Mouse (Mus musculus) cerebellum, postnatal 14 days (tissue): ENCODE measurements at regions not wholly inside any gene's neighbourhood (a gene's known extent, or its start where the extent isn't known, plus 50 kb on each side); places are given as distances from the start of the nearest gene placed in this dataset.
A peak's percentile ranks its signal among the peaks of the same experiment; 100 is the strongest.
"Not testable (repeated sequence)": the region's sequence is repeated elsewhere in the genome, so short reads cannot be mapped to it uniquely, and the experiment has no call there.

Experiments used
- DNase-seq, 2 experiments: peaks; one replicate each; pipeline ENCODE4 v3.0.0; 2021; ENCODE audit warnings: mixed read lengths in 2 of 2

- no peak for DNase-seq
Measured at GRCm38 (mm10) chr1:4570730-4571129, 237.0 kb upstream of the Gm37988 start.

- peak; percentile 72 to 76 for DNase-seq
Measured at GRCm38 (mm10) chr1:4571299-4572202, 236.1 kb upstream of the Gm37988 start.

- DNase-seq: no peak
Measured at GRCm38 (mm10) chr1:4572311-4572710, 235.4 kb upstream of the Gm37988 start.

- no peak for DNase-seq
Measured at GRCm38 (mm10) chr1:4574101-4574500, 233.6 kb upstream of the Gm37988 start.

- DNase-seq: no peak
Measured at GRCm38 (mm10) chr1:4576957-4577356, 230.7 kb upstream of the Gm37988 start.

- no peak for DNase-seq
Measured at GRCm38 (mm10) chr1:4582534-4582933, 225.2 kb upstream of the Gm37988 start.

- no peak for DNase-seq
Measured at GRCm38 (mm10) chr1:4597856-4598255, 209.8 kb upstream of the Gm37988 start.

- no peak for DNase-seq
Measured at GRCm38 (mm10) chr1:4598425-4598824, 209.3 kb upstream of the Gm37988 start.

GRCm38 (mm10) chr1:4602386-4602785 is 205.3 kb upstream of the Gm37988 start:
- DNase-seq: no peak

- no peak for DNase-seq
Measured at GRCm38 (mm10) chr1:4608824-4609223, 198.9 kb upstream of the Gm37988 start.

GRCm38 (mm10) chr1:4613305-4613704 is 194.4 kb upstream of the Gm37988 start:
- no peak for DNase-seq

- no peak for DNase-seq
Measured at GRCm38 (mm10) chr1:4615286-4615685, 192.4 kb upstream of the Gm37988 start.

- no peak for DNase-seq
Measured at GRCm38 (mm10) chr1:4617479-4617878, 190.2 kb upstream of the Gm37988 start.

- no peak for DNase-seq
Measured at GRCm38 (mm10) chr1:4622408-4622807, 185.3 kb upstream of the Gm37988 start.

- no peak for DNase-seq
Measured at GRCm38 (mm10) chr1:4623268-4623667, 184.4 kb upstream of the Gm37988 start.

GRCm38 (mm10) chr1:4653937-4654336 is 153.8 kb upstream of the Gm37988 start:
- DNase-seq: peak; percentile 8 to 11

GRCm38 (mm10) chr1:4655252-4655651 is 152.4 kb upstream of the Gm37988 start:
- no peak for DNase-seq

- DNase-seq: no peak
Measured at GRCm38 (mm10) chr1:4656883-4657282, 150.8 kb upstream of the Gm37988 start.

- DNase-seq: not testable (repeated sequence)
Measured at GRCm38 (mm10) chr1:4660081-4660480, 147.6 kb upstream of the Gm37988 start.

- DNase-seq: not testable (repeated sequence)
Measured at GRCm38 (mm10) chr1:4660616-4661015, 147.1 kb upstream of the Gm37988 start.

- no peak for DNase-seq
Measured at GRCm38 (mm10) chr1:4661761-4662160, 145.9 kb upstream of the Gm37988 start.

GRCm38 (mm10) chr1:4669732-4670131 is 138.0 kb upstream of the Gm37988 start:
- no peak for DNase-seq

- no peak for DNase-seq
Measured at GRCm38 (mm10) chr1:4671237-4672019, 136.3 kb upstream of the Gm37988 start.

GRCm38 (mm10) chr1:4672344-4672743 is 135.3 kb upstream of the Gm37988 start:
- no peak for DNase-seq
